Mouse (Mus musculus) CH12.LX (cell line): ENCODE data around the gene Farsa. TPM values are rescaled to one million over a fixed set of nuclear protein-coding genes. Genes with fewer than 3 reads are reported as not detected.

Experiments
- DNase-seq: peaks from one replicate; pipeline ENCODE4 v3.0.0-alpha.2; 2013; ENCODE audit errors: extremely low read depth
- H3K27ac ChIP-seq: 2 replicates; pipeline ENCODE4 v1.5.1; 2012; ENCODE audit warnings: low read depth, mild to moderate bottlenecking, control low read depth, moderate library complexity; ENCODE audit not compliant: insufficient read depth
- H3K27me3 ChIP-seq: replicated peaks from 2 replicates; pipeline ENCODE3; 2012; ENCODE audit warnings: inconsistent platforms
- H3K36me3 ChIP-seq, 2 experiments: replicated peaks in 1 of 2; 2 replicates each; pipeline versions ENCODE3 to v1.6.1; 2012; ENCODE audit warnings: inconsistent platforms in 1 of 2, low read length in 1 of 2, mild to moderate bottlenecking in 1 of 2, mixed read lengths in 1 of 2, moderate library complexity in 1 of 2; ENCODE audit not compliant: control insufficient read depth in 1 of 2, insufficient read depth in 1 of 2
- H3K4me1 ChIP-seq, 2 experiments: 2 replicates each; pipeline ENCODE4 v1.6.1; 2012; ENCODE audit warnings: inconsistent platforms in 1 of 2, moderate library complexity in 1 of 2; ENCODE audit not compliant: insufficient read depth in 2 of 2, control insufficient read depth in 1 of 2
- H3K4me2 ChIP-seq: 2 replicates; pipeline ENCODE4 v1.6.1; 2012; ENCODE audit warnings: low read depth, mild to moderate bottlenecking, control low read depth; ENCODE audit not compliant: poor library complexity, insufficient read depth, severe bottlenecking
- H3K4me3 ChIP-seq, 3 experiments: fragments of 150-350 bp in 1 of 3; sonication (generic) in 1 of 3; replicated peaks in 1 of 3; 2 replicates each; pipeline versions ENCODE3 to v1.5.1; 2011 to 2012; ENCODE audit warnings: low read depth in 2 of 3, low read length in 2 of 3, mild to moderate bottlenecking in 2 of 3, moderate library complexity in 2 of 3, control low read depth in 1 of 3, improper control_type of control experiment in 1 of 3, inconsistent platforms in 1 of 3, mixed read lengths in 1 of 3; ENCODE audit not compliant: poor library complexity in 1 of 3
- H3K79me2 ChIP-seq: replicated peaks from 2 replicates; pipeline ENCODE4 v1.6.1; 2012; ENCODE audit warnings: mild to moderate bottlenecking, moderate library complexity; ENCODE audit not compliant: control insufficient read depth, poor library complexity, insufficient read depth, severe bottlenecking; ENCODE audit errors: extremely low read depth
- H3K9ac ChIP-seq: 2 replicates; pipeline ENCODE4 v1.6.1; 2012; ENCODE audit warnings: low read depth, mild to moderate bottlenecking, control low read depth, moderate library complexity; ENCODE audit not compliant: insufficient read depth
- H3K9me3 ChIP-seq: replicated peaks from 2 replicates; pipeline ENCODE3; 2012; ENCODE audit warnings: low read length, inconsistent platforms, mixed read lengths
- CHD1 ChIP-seq: IDR thresholded peaks from 2 replicates; pipeline ENCODE4 v1.6.1; 2012; ENCODE audit warnings: low read depth, low read length, improper control_type of control experiment, inconsistent platforms
- CHD2 ChIP-seq: IDR thresholded peaks from 2 replicates; pipeline ENCODE4 v1.6.1; 2011; ENCODE audit warnings: low read length, improper control_type of control experiment
- CTCF ChIP-seq, 2 experiments: IDR thresholded peaks in 1 of 2; conservative IDR thresholded peaks in 1 of 2; 2 replicates each; pipeline ENCODE4 v1.5.1; 2011 to 2012; ENCODE audit warnings: low read depth in 2 of 2, low read length in 2 of 2, improper control_type of control experiment in 1 of 2, inconsistent platforms in 1 of 2, mild to moderate bottlenecking in 1 of 2, moderate library complexity in 1 of 2
- ELF1 ChIP-seq: IDR thresholded peaks from 2 replicates; pipeline ENCODE4 v1.6.1; 2014; ENCODE audit warnings: low read depth, mild to moderate bottlenecking, inconsistent platforms, low read length, improper control_type of control experiment
- EP300 ChIP-seq: IDR thresholded peaks from 2 replicates; pipeline ENCODE4 v1.6.1; 2011; ENCODE audit warnings: low read length, improper control_type of control experiment
- ETS1 ChIP-seq: conservative IDR thresholded peaks from 2 replicates; pipeline ENCODE4 v1.6.1; 2012; ENCODE audit warnings: low read depth, mild to moderate bottlenecking, inconsistent platforms, low read length, improper control_type of control experiment, moderate library complexity
- IRF4 ChIP-seq: IDR thresholded peaks from 2 replicates; pipeline ENCODE4 v1.6.1; 2014; ENCODE audit warnings: low read depth, mild to moderate bottlenecking, inconsistent platforms, low read length, improper control_type of control experiment
- JUN ChIP-seq: IDR thresholded peaks from 2 replicates; pipeline ENCODE4 v1.6.1; 2011; ENCODE audit warnings: low read depth, mild to moderate bottlenecking, low read length, improper control_type of control experiment, moderate library complexity; ENCODE audit not compliant: insufficient read depth
- KAT2A ChIP-seq: IDR thresholded peaks from 2 replicates; pipeline ENCODE4 v1.6.1; 2012; ENCODE audit warnings: low read length, improper control_type of control experiment, inconsistent platforms; ENCODE audit not compliant: insufficient replicate concordance
- MAFK ChIP-seq: IDR thresholded peaks from 2 replicates; pipeline ENCODE4 v1.6.1; 2011; ENCODE audit warnings: low read length, improper control_type of control experiment; ENCODE audit not compliant: insufficient replicate concordance
- MAX ChIP-seq: IDR thresholded peaks from 2 replicates; pipeline ENCODE4 v1.6.1; 2011; ENCODE audit warnings: low read length, improper control_type of control experiment
- MAZ ChIP-seq: IDR thresholded peaks from 2 replicates; pipeline ENCODE4 v1.6.1; 2012; ENCODE audit warnings: low read depth, mild to moderate bottlenecking, inconsistent platforms, low read length, improper control_type of control experiment, moderate library complexity
- MEF2A ChIP-seq: IDR thresholded peaks from 2 replicates; pipeline ENCODE4 v1.6.1; 2014; ENCODE audit warnings: low read depth, mild to moderate bottlenecking, inconsistent platforms, low read length, improper control_type of control experiment, borderline replicate concordance
- MXI1 ChIP-seq: IDR thresholded peaks from 2 replicates; pipeline ENCODE4 v1.6.1; 2011; ENCODE audit warnings: mild to moderate bottlenecking, low read depth, low read length, improper control_type of control experiment
- MYC ChIP-seq: IDR thresholded peaks from 2 replicates; pipeline ENCODE4 v1.6.1; 2011; ENCODE audit warnings: low read depth, mild to moderate bottlenecking, improper control_type of control experiment, low read length
- NRF1 ChIP-seq: IDR thresholded peaks from 2 replicates; pipeline ENCODE4 v1.6.1; 2014; ENCODE audit warnings: low read depth, mild to moderate bottlenecking, inconsistent platforms, low read length, improper control_type of control experiment, moderate library complexity
- POLR2A ChIP-seq: IDR thresholded peaks from 2 replicates; pipeline ENCODE4 v1.6.1; 2011; ENCODE audit warnings: low read depth, mild to moderate bottlenecking, improper control_type of control experiment, low read length
- POLR2AphosphoS2 ChIP-seq: IDR thresholded peaks from 2 replicates; pipeline ENCODE4 v1.6.1; 2011; ENCODE audit warnings: low read depth, low read length, improper control_type of control experiment
- RAD21 ChIP-seq: IDR thresholded peaks from 2 replicates; pipeline ENCODE4 v1.6.1; 2011; ENCODE audit warnings: low read depth, mild to moderate bottlenecking, low read length, improper control_type of control experiment, moderate library complexity
- SMC3 ChIP-seq: IDR thresholded peaks from 2 replicates; pipeline ENCODE4 v1.6.1; 2011; ENCODE audit warnings: low read depth, low read length, improper control_type of control experiment
- TBP ChIP-seq: conservative IDR thresholded peaks from 2 replicates; pipeline ENCODE4 v1.6.1; 2011; ENCODE audit warnings: low read depth, low read length, improper control_type of control experiment
- UBTF ChIP-seq: IDR thresholded peaks from 2 replicates; pipeline ENCODE4 v1.6.1; 2012; ENCODE audit warnings: low read depth, mild to moderate bottlenecking, inconsistent platforms, low read length, improper control_type of control experiment, moderate library complexity
- USF1 ChIP-seq: IDR thresholded peaks from 2 replicates; pipeline ENCODE4 v1.6.1; 2014; ENCODE audit warnings: low read depth, mild to moderate bottlenecking, inconsistent platforms, low read length, improper control_type of control experiment
- USF2 ChIP-seq: conservative IDR thresholded peaks from 2 replicates; pipeline ENCODE4 v1.6.1; 2011; ENCODE audit warnings: low read depth, low read length, improper control_type of control experiment
- ZNF384 ChIP-seq: IDR thresholded peaks from 2 replicates; pipeline ENCODE4 v1.6.1; 2012; ENCODE audit warnings: low read depth, low read length, improper control_type of control experiment, inconsistent platforms
- dilution Hi-C: fragments of 300-500 bp; cut with MboI; formaldehyde crosslinking; loops from 2 replicates; pipeline ENCODE4 v1.14.3; 2020; ENCODE audit warnings: low sequenced_read_pairs; ENCODE audit not compliant: extremely low pct_unique_long_range_greater_than_20kb, extremely low pct_ligation_motif_present
- in situ Hi-C: fragments of 300-500 bp; cut with MboI; formaldehyde crosslinking; loops from 3 replicates; pipeline ENCODE4 v1.14.3; 2019; ENCODE audit warnings: low sequenced_read_pairs, low pct_ligation_motif_present, low pct_unique_long_range_greater_than_20kb, mixed read lengths
- polyA plus RNA-seq: library from polyadenylated mRNA; unstranded; fragments of >175 nt; gene quantifications from 2 replicates; pipeline ENCODE4 v1.2.1, GENCODE M21; 2012; ENCODE audit warnings: low read depth; ENCODE audit not compliant: insufficient read length
- total RNA-seq, 2 experiments: library from RNA; depleted of rRNA; stranded (reverse); fragments of 300-350 nt in 1 of 2; fragments of >200 nt in 1 of 2; gene quantifications; 2 replicates each; pipeline ENCODE4 v1.2.3; 2012 to 2014

Farsa gene
- total and polyA plus RNA-seq, 3 experiments = 142 to 175 (median 146) TPM

- Histone ChIP-seq H3K27ac (no peak overlapping the region), H3K4me3 (no peak overlapping the region), H3K79me2 (no peaks in the 10 kb centered on the region), H3K27me3 (peaks cover 14% of the 10 kb centered on the region), H3K36me3 (peaks cover 7 to 25% of the 10 kb centered on the region in 2 experiments), H3K9me3 (no peaks in the 10 kb centered on the region), H3K4me1 (peaks cover 8 to 25% of the 10 kb centered on the region in 2 experiments), H3K4me2 (no peak overlapping the region), H3K9ac (no peak overlapping the region)
- dilution Hi-C loops = no loop called here
- TF ChIP-seq USF2 (no peak), TBP (no peak), MYC (no peak), KAT2A (no peak), POLR2AphosphoS2 (no peak), CTCF (conservative IDR thresholded peaks at IDR 0.05 in 1 of 2, IDR thresholded peaks at IDR 0.05 in 1 of 2; ENCODE audit: low read depth in 2 of 2, low read length in 2 of 2) (no peak), MAFK (no peak), SMC3 (no peak), ZNF384 (no peak), ELF1 (no peak), MAX (no peak), CHD2 (no peak), NRF1 (no peak), CHD1 (no peak), MXI1 (no peak), JUN (no peak), POLR2A (no peak)
- in situ Hi-C loops = no loop called here
- DNase-seq = no peak
Measured at GRCm38 (mm10) chr8:84907037-84907436, 50.2 kb downstream of the Farsa start.

GRCm38 (mm10) chr8:84907493-84907892 is 50.7 kb downstream of the Farsa start:
- peaks cover 4% of the 10 kb centered on the region for H3K9me3 ChIP-seq
- H3K27me3 ChIP-seq = peaks cover 10% of the 10 kb centered on the region
- H3K4me3 ChIP-seq = no peak overlapping the region
- in situ Hi-C loops = no loop called here
- no peak for DNase-seq
- dilution Hi-C loops = no loop called here
- H3K9ac ChIP-seq = no peak overlapping the region
- H3K27ac ChIP-seq = no peak overlapping the region
- peaks cover 8 to 21% of the 10 kb centered on the region in 2 experiments for H3K4me1 ChIP-seq
- no peak for TF ChIP-seq MXI1
- no peak for TF ChIP-seq POLR2AphosphoS2
- TF ChIP-seq USF1 = no peak
- TF ChIP-seq MAZ = no peak
- TF ChIP-seq MEF2A = no peak
- TF ChIP-seq EP300 = no peak
- TF ChIP-seq NRF1 = no peak
- TF ChIP-seq KAT2A = no peak
- no peak for TF ChIP-seq CHD2
- no peak for TF ChIP-seq SMC3
- TF ChIP-seq CHD1 = no peak
- TF ChIP-seq TBP = no peak
- no peak for TF ChIP-seq ZNF384
- no peak for TF ChIP-seq ETS1
- no peak for TF ChIP-seq IRF4
- no peak for TF ChIP-seq RAD21
- TF ChIP-seq UBTF = no peak
- no peak for TF ChIP-seq CTCF (conservative IDR thresholded peaks at IDR 0.05 in 1 of 2, IDR thresholded peaks at IDR 0.05 in 1 of 2; ENCODE audit: low read depth in 2 of 2, low read length in 2 of 2)
- H3K4me2 ChIP-seq = no peak overlapping the region
- H3K79me2 ChIP-seq = no peaks in the 10 kb centered on the region
- H3K36me3 ChIP-seq = peaks cover 7 to 30% of the 10 kb centered on the region in 2 experiments
